Mouse (Mus musculus): Measurements from ENCODE around the gene Mdp1.
A peak's percentile ranks its signal among the peaks of the same experiment; 100 is the strongest.

DNA sequence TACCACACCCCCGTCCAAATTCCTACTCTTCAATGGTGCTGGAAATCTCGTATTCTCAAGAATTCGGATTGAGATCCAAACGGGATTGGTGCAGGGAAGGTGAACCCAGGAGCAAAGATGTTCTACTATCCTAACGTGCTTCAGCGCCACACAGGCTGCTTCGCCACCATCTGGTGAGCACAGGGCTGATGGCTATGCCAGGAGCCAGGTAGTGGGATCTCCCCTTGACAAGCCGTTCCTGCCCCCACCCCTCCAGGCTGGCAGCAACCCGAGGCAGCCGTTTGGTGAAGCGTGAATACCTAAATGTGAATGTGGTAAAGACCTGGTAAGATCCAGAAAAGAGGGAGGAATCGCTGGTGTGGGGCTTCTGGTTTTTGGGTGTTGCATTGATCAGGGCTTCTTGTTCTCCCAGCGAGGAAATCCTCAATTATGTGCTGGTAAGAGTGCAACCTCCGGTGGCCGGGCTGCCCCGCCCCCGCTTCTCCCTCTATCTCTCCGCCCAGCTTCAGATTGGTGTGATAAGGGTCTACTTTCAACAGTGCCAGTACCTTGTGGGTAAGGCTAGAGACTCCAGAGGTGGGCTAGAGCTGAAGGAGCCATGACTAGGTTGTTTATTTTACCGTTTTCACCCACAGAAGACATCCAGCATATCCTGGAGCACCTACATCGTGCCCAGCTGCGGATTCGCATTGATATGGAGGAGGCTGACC, 41.7 kb downstream of the Mdp1 start:
- TF ChIP-seq CTCF (IDR thresholded peaks at IDR 0.05; ENCODE audit: low read depth, low read length) (no peak), TAL1 (conservative IDR thresholded peaks at IDR 0.05; ENCODE audit: low read depth, low read length) (peak; percentile 67), GATA1 (IDR thresholded peaks at IDR 0.05; ENCODE audit: borderline replicate concordance, low read length) (no peak), POLR2AphosphoS5 (IDR thresholded peaks at IDR 0.05; ENCODE audit: insufficient replicate concordance, low read depth, low read length) (no peak)
